Mouse (Mus musculus): ENCODE measurements around the gene Bud13. TPM values are rescaled to one million over a fixed set of nuclear protein-coding genes. Genes with fewer than 3 reads are reported as not detected.

Bud13 gene
- polyA plus RNA-seq (2014; fragmentation: Illumina TruSeq; extraction: RNeasy Lipid Tissue Mini Kit (QIAGEN cat#74804); ENCODE audit: low read depth, low replicate concordance), result 7.0 TPM

GRCm38 (mm10) chr9:46282631-46283436, at the start of gene Bud13:
Gene Bud13, plus strand, starts transcription at chr9:46283008.

GRCm38 (mm10) chr9:46235596-46235648, 47.4 kb upstream of the Bud13 start, which contains the start of gene Apoc3:
Gene Apoc3, minus strand, starts transcription at chr9:46235636.

GRCm38 (mm10) chr9:46240526-46241153, 42.2 kb upstream of the Bud13 start, which contains the start of gene Apoa4:
Gene Apoa4, plus strand, starts transcription at chr9:46240696.

GRCm38 (mm10) chr9:46268343-46268873, 14.4 kb upstream of the Bud13 start, which contains the start of gene Apoa5:
Gene Apoa5, plus strand, starts transcription at chr9:46268633.

GRCm38 (mm10) chr9:46272677-46273454, 9.9 kb upstream of the Bud13 start, which contains the start of gene Zpr1:
Gene Zpr1, plus strand, starts transcription at chr9:46273064.

GRCm38 (mm10) chr9:46319886-46320285, 37.1 kb downstream of the Bud13 start, which contains the start of gene 4931429L15Rik:
Gene 4931429L15Rik, minus strand, starts transcription at chr9:46319986.

Other genes with a start within 250 kb of the Bud13 start
- gene Apoa1, start 54.4 kb upstream of the Bud13 start, polyA plus RNA-seq (2014; fragmentation: Illumina TruSeq; extraction: RNeasy Lipid Tissue Mini Kit (QIAGEN cat#74804); ENCODE audit: low read depth, low replicate concordance), result 4.9 TPM
- 4.7 TPM for gene Apoc3, start 47.4 kb upstream of the Bud13 start, polyA plus RNA-seq (2014; fragmentation: Illumina TruSeq; extraction: RNeasy Lipid Tissue Mini Kit (QIAGEN cat#74804); ENCODE audit: low read depth, low replicate concordance)
- 2.5 TPM for gene Apoa4, start 42.3 kb upstream of the Bud13 start, polyA plus RNA-seq (2014; fragmentation: Illumina TruSeq; extraction: RNeasy Lipid Tissue Mini Kit (QIAGEN cat#74804); ENCODE audit: low read depth, low replicate concordance)
- gene Apoa5, start 14.4 kb upstream of the Bud13 start, polyA plus RNA-seq (2014; fragmentation: Illumina TruSeq; extraction: RNeasy Lipid Tissue Mini Kit (QIAGEN cat#74804); ENCODE audit: low read depth, low replicate concordance), result 0.37 TPM
- gene Zpr1, start 9.9 kb upstream of the Bud13 start, polyA plus RNA-seq (2014; fragmentation: Illumina TruSeq; extraction: RNeasy Lipid Tissue Mini Kit (QIAGEN cat#74804); ENCODE audit: low read depth, low replicate concordance), result 23.6 TPM
- not detected for gene 4931429L15Rik, start 37.0 kb downstream of the Bud13 start, polyA plus RNA-seq (2014; fragmentation: Illumina TruSeq; extraction: RNeasy Lipid Tissue Mini Kit (QIAGEN cat#74804); ENCODE audit: low read depth, low replicate concordance)

All from heart, adult 10 weeks (tissue).